Comparison of ENCODE assay signal across 10 mouse cellular contexts in the genomic region with DNA sequence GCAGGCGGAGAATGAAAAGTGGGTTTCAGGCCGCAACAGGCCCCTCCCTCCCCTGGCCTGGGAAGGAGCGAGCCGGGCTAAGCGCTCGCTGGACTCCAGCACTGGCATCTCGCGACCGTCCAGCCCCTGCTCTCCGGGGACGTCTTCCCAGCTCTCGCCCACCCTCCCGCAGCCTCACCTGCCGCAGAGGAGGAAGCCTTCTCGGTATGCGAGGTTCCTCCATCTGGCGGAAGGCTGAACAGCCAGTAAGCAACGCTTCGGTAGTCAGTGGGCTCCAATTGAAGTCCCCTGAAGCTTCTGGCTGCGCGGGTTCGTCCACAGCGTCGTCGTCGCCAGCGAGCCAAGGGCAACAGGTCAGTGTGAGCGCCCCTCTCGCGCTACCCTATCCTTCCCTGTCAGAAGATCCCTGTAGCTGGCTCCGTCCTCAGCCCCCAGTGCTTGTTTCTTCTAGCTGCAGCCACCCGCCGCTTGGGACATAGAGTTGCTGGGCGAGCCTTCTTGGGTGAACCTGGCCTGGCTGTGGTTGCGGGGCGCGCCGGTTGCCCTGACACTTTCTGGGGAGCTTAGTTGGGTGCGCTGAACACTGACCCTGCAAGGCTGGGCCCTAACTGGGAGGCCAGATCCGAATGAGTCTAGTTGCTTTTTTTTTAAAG. TPM values are rescaled to one million over a fixed set of nuclear protein-coding genes. Genes with fewer than 3 reads are reported as not detected.
DNase-seq lines count a peak whose midpoint lies in the region; ATAC-seq and TF ChIP-seq lines count a peak whose summit lies in the region.
"Had no signal": no experiment of that assay in that cellular context is flagged by ENCODE, and none has a peak within 500 bp of the region (broad histone marks: within the 10 kb centered on the region; RNA-seq: fewer than 3 reads in every experiment).

Pax9 (plus strand) TSS at position 341 of the 653 bp plus-strand sequence.

- no peak for ATAC-seq in heart, embryonic 16.5 days (replicated peaks; ENCODE audit: extremely low read depth, insufficient read depth, low FRiP score)
- ATAC-seq in midbrain, embryonic 11.5 days (ENCODE audit: low FRiP score), result no peak
- no peak for ATAC-seq in midbrain, embryonic 16.5 days
- no peak for ATAC-seq in limb, embryonic 12.5 days (ENCODE audit: insufficient number of reproducible peaks, insufficient read depth, low FRiP score, low TSS enrichment, low read depth)
- no peak for ATAC-seq in stomach, embryonic 16.5 days (ENCODE audit: insufficient read depth, low FRiP score)

- H3K9me3 ChIP-seq in heart, embryonic 16.5 days (replicated peaks; ENCODE audit: control insufficient read depth, low read length), result no peaks in the 10 kb centered on the region
- H3K9me3 ChIP-seq in midbrain, embryonic 11.5 days (ENCODE audit: control insufficient read depth, low read length), result no peaks in the 10 kb centered on the region; the same call in 1 of the 2 replicates
- H3K9me3 ChIP-seq in midbrain, embryonic 16.5 days (replicated peaks; ENCODE audit: control insufficient read depth, low read length, poor library complexity, severe bottlenecking), result no peaks in the 10 kb centered on the region; the same call in 1 of the 2 replicates
- no peaks in the 10 kb centered on the region for H3K9me3 ChIP-seq in limb, embryonic 12.5 days
- no peaks in the 10 kb centered on the region for H3K9me3 ChIP-seq in stomach, embryonic 16.5 days (replicated peaks; ENCODE audit: control insufficient read depth, low read length)

- peaks cover 9% of the 10 kb centered on the region for H3K4me1 ChIP-seq in heart, embryonic 16.5 days (ENCODE audit: control insufficient read depth, insufficient read depth, low read length)
- H3K4me1 ChIP-seq in midbrain, embryonic 11.5 days (ENCODE audit: control insufficient read depth, insufficient read depth, low read length), result peaks cover 15% of the 10 kb centered on the region
- H3K4me1 ChIP-seq in midbrain, embryonic 16.5 days (ENCODE audit: control insufficient read depth, insufficient read depth, low read length), result 0 out of 2 replicates have a peak, but pooled peaks cover 3% of the 10 kb centered on the region
- H3K4me1 ChIP-seq in limb, embryonic 12.5 days (replicated peaks), result peaks cover 36% of the 10 kb centered on the region
- peaks cover 14% of the 10 kb centered on the region for H3K4me1 ChIP-seq in stomach, embryonic 16.5 days (ENCODE audit: control insufficient read depth, insufficient read depth, low read length)
- H3K4me1 ChIP-seq in cerebellum, adult 2 months (ENCODE audit: control insufficient read depth, insufficient read depth, low read length), result 0 out of 2 replicates have a peak, but pooled peaks cover 2% of the 10 kb centered on the region

- peak within 1 kb of the TSS; percentile 46 for H3K4me2 ChIP-seq in heart, embryonic 16.5 days (ENCODE audit: low read depth, low read length)
- H3K4me2 ChIP-seq in midbrain, embryonic 11.5 days, result peak within 1 kb of the TSS; percentile 29; the same call in 1 of the 2 replicates
- H3K4me2 ChIP-seq in midbrain, embryonic 16.5 days (ENCODE audit: low read length), result no peak within 1 kb of the TSS
- H3K4me2 ChIP-seq in limb, embryonic 12.5 days, result peak within 1 kb of the TSS; percentile 67
- H3K4me2 ChIP-seq in stomach, embryonic 16.5 days (ENCODE audit: low read depth, low read length), result peak within 1 kb of the TSS; percentile 38

- 0 out of 2 replicates have a peak within 1 kb of the TSS, but pooled peaks have one; percentile 23 for H3K9ac ChIP-seq in heart, embryonic 16.5 days (ENCODE audit: low read length)
- no peak within 1 kb of the TSS for H3K9ac ChIP-seq in midbrain, embryonic 11.5 days (ENCODE audit: low read length)
- no peak within 1 kb of the TSS for H3K9ac ChIP-seq in midbrain, embryonic 16.5 days (ENCODE audit: low read depth, low read length)
- peak within 1 kb of the TSS; percentile 56 for H3K9ac ChIP-seq in limb, embryonic 12.5 days (replicated peaks)
- peak within 1 kb of the TSS; percentile 37; the same call in 1 of the 2 replicates for H3K9ac ChIP-seq in stomach, embryonic 16.5 days (ENCODE audit: low read length)

- intact Hi-C loops in heart, postnatal 25 days (cut with DNase I), result loop anchor here (5.0 kb wide), 1 partner anchor 856 kb away; the partner anchor contains the start of gene Foxa1

- no peak for DNase-seq in heart, postnatal 25 days (ENCODE audit: low spot score)
- DNase-seq in midbrain, embryonic 11.5 days (ENCODE audit: low spot score, missing footprints), result peak; percentile 95
- DNase-seq in spleen, postnatal 36 days (ENCODE audit: low spot score in 2 of 2), result no peak
- DNase-seq in cerebellum, adult 2 months, result no peak

- no peak for TF ChIP-seq POLR2A in cerebellum, adult 2 months (IDR thresholded peaks at IDR 0.05; ENCODE audit: borderline replicate concordance, insufficient read depth, low read length)

- no peak within 1 kb of the TSS for H3K27ac ChIP-seq in heart, embryonic 16.5 days (ENCODE audit: low read length)
- H3K27ac ChIP-seq in midbrain, embryonic 11.5 days (ENCODE audit: low read depth, low read length), result no peak within 1 kb of the TSS
- no peak within 1 kb of the TSS for H3K27ac ChIP-seq in midbrain, embryonic 16.5 days (ENCODE audit: low read length)
- 0 out of 2 replicates have a peak within 1 kb of the TSS, but pooled peaks have one; percentile 50 for H3K27ac ChIP-seq in limb, embryonic 12.5 days
- H3K27ac ChIP-seq in stomach, embryonic 16.5 days (ENCODE audit: low read length), result no peak within 1 kb of the TSS
- no peak within 1 kb of the TSS for H3K27ac ChIP-seq in cerebellum, adult 2 months (ENCODE audit: insufficient read depth, low read length)

- no peak for TF ChIP-seq CTCF in cerebellum, adult 2 months (IDR thresholded peaks at IDR 0.05; ENCODE audit: borderline replicate concordance, insufficient read depth, low read depth, low read length)

- peaks cover 95% of the 10 kb centered on the region for H3K27me3 ChIP-seq in heart, embryonic 16.5 days (ENCODE audit: control insufficient read depth, insufficient read depth, low read length)
- peaks cover 98% of the 10 kb centered on the region for H3K27me3 ChIP-seq in midbrain, embryonic 11.5 days (ENCODE audit: control insufficient read depth, insufficient read depth, low read length)
- peaks cover 68% of the 10 kb centered on the region for H3K27me3 ChIP-seq in midbrain, embryonic 16.5 days (ENCODE audit: control insufficient read depth, insufficient read depth, low read depth, low read length)
- peaks cover 96% of the 10 kb centered on the region for H3K27me3 ChIP-seq in limb, embryonic 12.5 days
- peaks cover 85% of the 10 kb centered on the region for H3K27me3 ChIP-seq in stomach, embryonic 16.5 days (ENCODE audit: control insufficient read depth, insufficient read depth, low read length)
- H3K27me3 ChIP-seq in cerebellum, adult 2 months (ENCODE audit: control insufficient read depth, insufficient read depth, low read length), result peaks cover 14% of the 10 kb centered on the region; the same call in 1 of the 2 replicates

- 1% methylated on average over 39 of the region's 40 CpGs for WGBS in heart, embryonic 16.5 days
- WGBS in midbrain, embryonic 11.5 days, result under 1% methylated on average over 38 of the region's 40 CpGs
- under 1% methylated on average over 40 of the region's 40 CpGs for WGBS in midbrain, embryonic 16.5 days
- 1% methylated on average over 40 of the region's 40 CpGs for WGBS in limb, embryonic 12.5 days
- 2% methylated on average over 36 of the region's 40 CpGs for WGBS in stomach, embryonic 16.5 days
- 1% methylated on average over 40 of the region's 40 CpGs for WGBS in cerebellum, adult 2 months

- no peaks in the 10 kb centered on the region for H3K36me3 ChIP-seq in heart, embryonic 16.5 days (ENCODE audit: control insufficient read depth, insufficient read depth)
- no peaks in the 10 kb centered on the region for H3K36me3 ChIP-seq in midbrain, embryonic 11.5 days (ENCODE audit: control insufficient read depth, insufficient read depth, low read length)
- H3K36me3 ChIP-seq in midbrain, embryonic 16.5 days (ENCODE audit: control insufficient read depth, insufficient read depth, low read length), result no peaks in the 10 kb centered on the region
- H3K36me3 ChIP-seq in limb, embryonic 12.5 days, result no peaks in the 10 kb centered on the region
- no peaks in the 10 kb centered on the region for H3K36me3 ChIP-seq in stomach, embryonic 16.5 days (ENCODE audit: control insufficient read depth, insufficient read depth, low read length)

- peak within 1 kb of the TSS; percentile 34 for H3K4me3 ChIP-seq in heart, embryonic 16.5 days (ENCODE audit: low read length)
- no peak within 1 kb of the TSS for H3K4me3 ChIP-seq in midbrain, embryonic 11.5 days (ENCODE audit: low read depth, low read length)
- no peak within 1 kb of the TSS for H3K4me3 ChIP-seq in midbrain, embryonic 16.5 days (ENCODE audit: low read depth, low read length)
- peak within 1 kb of the TSS; percentile 40 for H3K4me3 ChIP-seq in limb, embryonic 12.5 days (replicated peaks)
- peak within 1 kb of the TSS; percentile 35 for H3K4me3 ChIP-seq in stomach, embryonic 16.5 days (replicated peaks; ENCODE audit: low read length)
- no peak within 1 kb of the TSS for H3K4me3 ChIP-seq in cerebellum, adult 2 months (replicated peaks; ENCODE audit: insufficient read depth, low read depth, low read length)

RNA-seq across cellular contexts. Expression of gene Pax9, which starts in this region (rescaled TPM):
- 1.6 and 2.4 TPM in 2 replicates for polyA plus RNA-seq in heart, embryonic 16.5 days (2015; fragmentation: Nextera tagmentation; extraction: Ambion mirVana)
- under 1 TPM; 0.16 to 0.22 TPM for total RNA-seq in heart, postnatal 25 days (2021)
- 0.08 TPM in 2 replicates for polyA plus RNA-seq in midbrain, embryonic 11.5 days (2014; fragmentation: Nextera tagmentation; extraction: Ambion mirVana)
- not detected in 2 replicates for polyA plus RNA-seq in midbrain, embryonic 16.5 days (2015; fragmentation: Nextera tagmentation; extraction: Ambion mirVana)
- polyA plus RNA-seq in limb, embryonic 12.5 days (2016; fragmentation: Nextera tagmentation; extraction: Ambion mirVana), result 6.0 and 9.6 TPM in 2 replicates
- polyA plus RNA-seq in stomach, embryonic 16.5 days (2015; fragmentation: Nextera tagmentation; extraction: Ambion mirVana), result 2.8 and 3.9 TPM in 2 replicates
- not detected in 2 replicates for polyA plus RNA-seq in cerebellum, adult 2 months (2012; rRNA removed)
- total RNA-seq: left cerebral cortex, postnatal 25 days had no signal
- polyA plus RNA-seq: cortical plate, adult 2 months had no signal

Comparison
In these comparisons a context has a peak if more than half of its experiments do, and no peak if none do; other contexts are left out.
1. Peak in DNase-seq and H3K4me2 ChIP-seq in midbrain, embryonic 11.5 days; RNA of the gene not detected or under 1 TPM.
2. H3K4me3 ChIP-seq: peak in heart, embryonic 16.5 days (single experiment), limb, embryonic 12.5 days (single experiment) and stomach, embryonic 16.5 days (single experiment); none in midbrain, embryonic 11.5 days (single experiment), midbrain, embryonic 16.5 days (single experiment) and cerebellum, adult 2 months (single experiment).
3. H3K9ac ChIP-seq: peak in heart, embryonic 16.5 days (single experiment), limb, embryonic 12.5 days (single experiment) and stomach, embryonic 16.5 days (single experiment); none in midbrain, embryonic 11.5 days (single experiment) and midbrain, embryonic 16.5 days (single experiment).